In the genomic region with DNA sequence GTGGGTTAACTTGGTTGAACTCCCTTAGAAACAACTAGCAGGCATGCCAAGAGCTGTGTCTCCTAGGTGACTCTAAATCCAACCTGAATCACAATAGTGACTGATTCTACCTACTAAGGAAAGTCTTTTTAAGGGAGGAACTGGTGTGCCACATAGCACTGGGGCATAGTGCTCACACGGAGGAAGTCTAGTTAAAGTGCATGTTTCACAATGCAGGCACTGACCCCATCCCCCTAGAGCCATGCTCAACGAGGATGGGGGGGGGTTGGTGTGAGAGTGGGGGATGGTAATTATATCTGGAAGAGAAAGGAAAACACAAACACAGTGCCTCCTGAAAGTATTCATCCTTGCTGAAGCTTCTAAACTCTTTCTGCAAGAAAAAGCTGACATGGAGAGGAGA, we compare ENCODE assay signal across 19 mouse cellular contexts.
A peak's percentile ranks its signal among the peaks of the same experiment; 100 is the strongest.
DNase-seq lines count a peak whose midpoint lies in the region; ATAC-seq and TF ChIP-seq lines count a peak whose summit lies in the region.
"Had no signal": no experiment of that assay in that cellular context is flagged by ENCODE, and none has a peak within 500 bp of the region (broad histone marks: within the 10 kb centered on the region; RNA-seq: fewer than 3 reads in every experiment).

No protein-coding gene starts in this region.

- no peak for TF ChIP-seq POLR2A in kidney, adult 2 months (IDR thresholded peaks at IDR 0.05; ENCODE audit: low read depth, low read length)

- ATAC-seq in forebrain, embryonic 16.5 days, result no peak
- no peak for ATAC-seq in liver, embryonic 11.5 days (replicated peaks; ENCODE audit: low FRiP score)
- 0 out of 2 replicates have a peak, but pooled peaks have one; percentile 7 for ATAC-seq in hindbrain, embryonic 13.5 days (ENCODE audit: low FRiP score)
- ATAC-seq in liver, postnatal 0 days, result 0 out of 2 replicates have a peak, but pooled peaks have one; percentile 26
- no peak for ATAC-seq in cerebellum, adult (ENCODE audit: insufficient number of reproducible peaks, low FRiP score, low TSS enrichment)
- ATAC-seq: CD4-positive, CD25-positive, alpha-beta regulatory T cell, adult 4 months had no signal

- no peaks in the 10 kb centered on the region for H3K27me3 ChIP-seq in forebrain, embryonic 10.5 days (ENCODE audit: poor library complexity, severe bottlenecking)
- no peaks in the 10 kb centered on the region for H3K27me3 ChIP-seq in forebrain, embryonic 16.5 days (replicated peaks; ENCODE audit: control insufficient read depth, insufficient read depth, low read length)
- no peaks in the 10 kb centered on the region for H3K27me3 ChIP-seq in liver, embryonic 11.5 days (replicated peaks; ENCODE audit: control insufficient read depth, insufficient read depth, low read length)
- no peaks in the 10 kb centered on the region for H3K27me3 ChIP-seq in hindbrain, embryonic 13.5 days
- no peaks in the 10 kb centered on the region for H3K27me3 ChIP-seq in liver, postnatal 0 days (ENCODE audit: insufficient read depth, low read length)
- H3K27me3 ChIP-seq in kidney, adult 2 months (replicated peaks; ENCODE audit: control insufficient read depth, insufficient read depth, low read length), result no peaks in the 10 kb centered on the region
- H3K27me3 ChIP-seq: embryonic facial prominence, embryonic 13.5 days; lung, embryonic 15.5 days had no signal

- H3K4me3 ChIP-seq in forebrain, embryonic 10.5 days, result no peak overlapping the region
- no peak overlapping the region for H3K4me3 ChIP-seq in forebrain, embryonic 16.5 days (replicated peaks; ENCODE audit: low read length)
- H3K4me3 ChIP-seq in liver, embryonic 11.5 days (ENCODE audit: low read depth, low read length), result no peak overlapping the region
- H3K4me3 ChIP-seq in hindbrain, embryonic 13.5 days, result no peak overlapping the region
- no peak overlapping the region for H3K4me3 ChIP-seq in liver, postnatal 0 days (ENCODE audit: low read depth, low read length)
- no peak overlapping the region for H3K4me3 ChIP-seq in kidney, adult 2 months (ENCODE audit: insufficient read depth, low read depth, low read length)
- H3K4me3 ChIP-seq: embryonic facial prominence, embryonic 13.5 days; lung, embryonic 15.5 days had no signal

- TF ChIP-seq CTCF in liver, postnatal 0 days (IDR thresholded peaks at IDR 0.05; ENCODE audit: low read depth), result no peak
- TF ChIP-seq CTCF in kidney, adult 2 months (conservative IDR thresholded peaks at IDR 0.05; ENCODE audit: insufficient read depth, insufficient read length, low read depth, low read length), result no peak

- H3K9ac ChIP-seq in forebrain, embryonic 16.5 days (replicated peaks; ENCODE audit: low read depth, low read length), result no peak overlapping the region
- no peak overlapping the region for H3K9ac ChIP-seq in liver, embryonic 11.5 days (ENCODE audit: low read depth, low read length)
- H3K9ac ChIP-seq in hindbrain, embryonic 13.5 days, result no peak overlapping the region
- no peak overlapping the region for H3K9ac ChIP-seq in liver, postnatal 0 days (replicated peaks)
- H3K9ac ChIP-seq: embryonic facial prominence, embryonic 13.5 days; lung, embryonic 15.5 days had no signal

- no peak for TF ChIP-seq EP300 in liver, postnatal 0 days (IDR thresholded peaks at IDR 0.05; ENCODE audit: low read depth)

- 46% methylated on average over 2 of the region's 2 CpGs for WGBS in forebrain, embryonic 10.5 days
- WGBS in forebrain, embryonic 16.5 days, result 31% methylated on average over 2 of the region's 2 CpGs
- WGBS in liver, embryonic 11.5 days, result 24% methylated on average over 2 of the region's 2 CpGs
- 21% methylated on average over 2 of the region's 2 CpGs for WGBS in hindbrain, embryonic 13.5 days
- 11% methylated on average over 2 of the region's 2 CpGs for WGBS in liver, postnatal 0 days (ENCODE audit: insufficient replicate concordance)
- 43% methylated on average over 2 of the region's 2 CpGs for WGBS in kidney, adult 2 months

- peaks cover 40% of the 10 kb centered on the region for H3K36me3 ChIP-seq in forebrain, embryonic 10.5 days (replicated peaks)
- peaks cover 8% of the 10 kb centered on the region; the same call in 1 of the 2 replicates for H3K36me3 ChIP-seq in forebrain, embryonic 16.5 days (ENCODE audit: control insufficient read depth, insufficient read depth)
- H3K36me3 ChIP-seq in liver, embryonic 11.5 days (ENCODE audit: control insufficient read depth, insufficient read depth, low read length), result no peaks in the 10 kb centered on the region
- H3K36me3 ChIP-seq in hindbrain, embryonic 13.5 days, result peaks cover 38% of the 10 kb centered on the region
- no peaks in the 10 kb centered on the region for H3K36me3 ChIP-seq in liver, postnatal 0 days (replicated peaks; ENCODE audit: insufficient read depth, low read length)
- no peaks in the 10 kb centered on the region for H3K36me3 ChIP-seq in kidney, adult 2 months (ENCODE audit: control insufficient read depth, insufficient read depth, low read length)
- H3K36me3 ChIP-seq: G1E had no signal

- no peak overlapping the region for H3K4me2 ChIP-seq in forebrain, embryonic 16.5 days (ENCODE audit: low read length)
- H3K4me2 ChIP-seq in liver, embryonic 11.5 days, result no peak overlapping the region
- no peak overlapping the region for H3K4me2 ChIP-seq in hindbrain, embryonic 13.5 days
- H3K4me2 ChIP-seq in liver, postnatal 0 days (ENCODE audit: low read depth, low read length), result peak overlapping the region; percentile 16; the same call in 1 of the 2 replicates
- H3K4me2 ChIP-seq: embryonic facial prominence, embryonic 13.5 days; lung, embryonic 15.5 days had no signal

- peaks cover 48% of the 10 kb centered on the region for H3K4me1 ChIP-seq in forebrain, embryonic 10.5 days
- peaks cover 14% of the 10 kb centered on the region for H3K4me1 ChIP-seq in forebrain, embryonic 16.5 days (replicated peaks; ENCODE audit: control insufficient read depth, insufficient read depth, low read length)
- H3K4me1 ChIP-seq in liver, embryonic 11.5 days (replicated peaks; ENCODE audit: control insufficient read depth, insufficient read depth, low read length), result peaks cover 38% of the 10 kb centered on the region
- peaks cover 28% of the 10 kb centered on the region for H3K4me1 ChIP-seq in hindbrain, embryonic 13.5 days (replicated peaks)
- peaks cover 26% of the 10 kb centered on the region for H3K4me1 ChIP-seq in liver, postnatal 0 days (ENCODE audit: insufficient read depth)
- H3K4me1 ChIP-seq in kidney, adult 2 months (ENCODE audit: control insufficient read depth, insufficient read depth, low read length), result no peaks in the 10 kb centered on the region

- peak overlapping the region; percentile 22; the same call in 1 of the 2 replicates for H3K27ac ChIP-seq in forebrain, embryonic 10.5 days
- no peak overlapping the region for H3K27ac ChIP-seq in forebrain, embryonic 16.5 days (ENCODE audit: low read length)
- H3K27ac ChIP-seq in liver, embryonic 11.5 days (ENCODE audit: low read depth, low read length), result 0 out of 2 replicates have a peak overlapping the region, but pooled peaks have one; percentile 4
- H3K27ac ChIP-seq in hindbrain, embryonic 13.5 days, result peak overlapping the region; percentile 60; the same call in 1 of the 2 replicates
- H3K27ac ChIP-seq in liver, postnatal 0 days (ENCODE audit: low read depth), result peak overlapping the region; percentile 37; the same call in 1 of the 2 replicates
- H3K27ac ChIP-seq in kidney, adult 2 months (ENCODE audit: insufficient read depth, low read depth, low read length), result no peak overlapping the region
- H3K27ac ChIP-seq: embryonic facial prominence, embryonic 13.5 days; kidney, postnatal 0 days; lung, embryonic 15.5 days had no signal

- no peak for DNase-seq in forebrain, embryonic 10.5 days (ENCODE audit: extremely low spot score, low spot score)
- no peak for DNase-seq in liver, embryonic 11.5 days (ENCODE audit: low spot score)
- DNase-seq in liver, result no peak
- no peak for DNase-seq in liver, postnatal 0 days
- DNase-seq in kidney, adult 2 months, result no peak
- DNase-seq: adrenal gland, adult 8-10 months; cerebellum, adult 18-20 months; cerebellum, postnatal 36 days; gastrocnemius, postnatal 14 days; right cerebral cortex, postnatal 25 days had no signal

- no peaks in the 10 kb centered on the region for H3K9me3 ChIP-seq in forebrain, embryonic 10.5 days
- H3K9me3 ChIP-seq in forebrain, embryonic 16.5 days (ENCODE audit: control insufficient read depth, low read length), result no peaks in the 10 kb centered on the region
- no peaks in the 10 kb centered on the region for H3K9me3 ChIP-seq in liver, embryonic 11.5 days (ENCODE audit: control insufficient read depth, low read length)
- H3K9me3 ChIP-seq in hindbrain, embryonic 13.5 days, result no peaks in the 10 kb centered on the region
- no peaks in the 10 kb centered on the region for H3K9me3 ChIP-seq in liver, postnatal 0 days (ENCODE audit: low read length)
- H3K9me3 ChIP-seq: embryonic facial prominence, embryonic 13.5 days; G1E; lung, embryonic 15.5 days; megakaryocyte, embryonic 14.5 days had no signal

Comparison
In these comparisons a context has a peak if more than half of its experiments do, and no peak if none do; other contexts are left out.
1. H3K27ac ChIP-seq: peak in forebrain, embryonic 10.5 days (single experiment), liver, embryonic 11.5 days (single experiment), hindbrain, embryonic 13.5 days (single experiment) and liver, postnatal 0 days (single experiment); none in forebrain, embryonic 16.5 days (single experiment) and kidney, adult 2 months (single experiment).
2. ATAC-seq: peak in hindbrain, embryonic 13.5 days (single experiment) and liver, postnatal 0 days (single experiment); none in forebrain, embryonic 16.5 days (single experiment), liver, embryonic 11.5 days (single experiment) and cerebellum, adult (single experiment).